Mouse (Mus musculus) hindbrain, embryonic 10.5 days (tissue): ENCODE measurements at regions not wholly inside any gene's neighbourhood (a gene's known extent, or its start where the extent isn't known, plus 50 kb on each side); places are given as distances from the start of the nearest gene placed in this dataset.

Experiments used
- DNase-seq: peaks from one replicate; pipeline ENCODE4 v3.0.0-alpha.2; 2017; ENCODE audit warnings: low spot score
- H3K27ac ChIP-seq: fragments of 300-500 bp; sonication (generic); 2 replicates; pipeline ENCODE4 v1.5.1; 2016; ENCODE audit warnings: mild to moderate bottlenecking, moderate library complexity
- H3K27me3 ChIP-seq: fragments of 300-500 bp; sonication (generic); 2 replicates; pipeline ENCODE4 v1.6.1; 2016; ENCODE audit warnings: mild to moderate bottlenecking; ENCODE audit not compliant: poor library complexity, insufficient read depth, severe bottlenecking
- H3K36me3 ChIP-seq: fragments of 300-500 bp; sonication (generic); 2 replicates; pipeline ENCODE4 v1.6.1; 2016; ENCODE audit warnings: mild to moderate bottlenecking, moderate library complexity
- H3K4me1 ChIP-seq: fragments of 300-500 bp; sonication (generic); replicated peaks from 2 replicates; pipeline ENCODE4 v1.6.1; 2016; ENCODE audit warnings: mild to moderate bottlenecking
- H3K4me3 ChIP-seq: fragments of 300-500 bp; sonication (generic); 2 replicates; pipeline ENCODE4 v1.5.1; 2016; ENCODE audit warnings: mild to moderate bottlenecking, moderate library complexity
- H3K9me3 ChIP-seq: fragments of 300-500 bp; sonication (generic); 2 replicates; pipeline ENCODE4 v1.6.1; 2016; ENCODE audit warnings: mild to moderate bottlenecking, moderate library complexity
- WGBS: fragments of 180-500 bp; shearing (Covaris S2); methylation state at CpG from one replicate; pipeline ENCODE4 v1.1.7; 2016; 5-methylcytosine and 5-hydroxymethylcytosine counted together

DNA sequence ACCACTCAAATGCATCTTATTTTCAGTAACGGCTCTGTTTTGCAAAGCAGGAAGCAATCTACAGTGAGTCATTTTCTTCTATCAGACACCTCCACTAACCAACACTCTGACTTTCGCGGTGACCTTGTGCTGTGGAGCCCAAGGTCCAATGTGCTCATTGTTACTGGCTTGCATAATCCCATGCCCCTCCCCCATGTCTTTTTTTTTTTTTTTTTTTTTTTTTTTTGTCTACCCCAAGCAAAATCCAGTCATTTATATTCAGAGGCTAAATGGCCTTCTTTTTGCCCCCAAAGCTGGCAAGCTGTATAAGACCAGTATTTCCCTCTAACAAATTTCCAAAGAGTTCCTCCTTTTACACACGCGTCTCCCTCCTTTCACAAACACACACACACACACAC lies 452.1 kb upstream of the Pou3f3 start:
- peaks cover 32% of the 10 kb centered on the region for H3K4me1 ChIP-seq
- no peaks in the 10 kb centered on the region for H3K9me3 ChIP-seq
- H3K27me3 ChIP-seq: no peaks in the 10 kb centered on the region
- no peaks in the 10 kb centered on the region for H3K36me3 ChIP-seq
- peak overlapping the region; percentile 36 for H3K4me3 ChIP-seq
- 24% methylated on average over 5 of the region's 5 CpGs for WGBS
- peak; percentile 35 for DNase-seq
- peak overlapping the region; percentile 90 for H3K27ac ChIP-seq

DNA sequence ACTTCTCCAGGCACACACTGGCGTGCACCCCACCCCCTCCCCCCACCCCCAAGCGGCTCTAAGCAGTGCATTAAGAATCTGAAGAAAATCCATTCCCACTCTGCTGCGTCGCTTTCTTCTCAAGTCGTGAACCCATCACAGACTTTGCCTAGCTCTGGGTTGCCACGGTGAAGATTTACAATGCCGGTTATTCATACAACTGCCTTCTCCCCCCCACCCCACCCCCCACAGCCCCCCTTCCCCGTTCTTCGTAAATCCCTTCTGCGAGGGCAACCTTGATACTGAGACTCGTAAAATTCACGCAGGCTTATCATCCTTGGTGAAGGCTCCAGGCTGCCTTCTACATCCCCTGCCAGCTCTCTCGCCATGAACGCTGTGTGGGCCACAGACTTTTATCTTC lies 451.7 kb upstream of the Pou3f3 start:
- Histone ChIP-seq H3K36me3 (no peaks in the 10 kb centered on the region), H3K27ac (peak overlapping the region; percentile 90), H3K27me3 (no peaks in the 10 kb centered on the region), H3K4me3 (peak overlapping the region; percentile 36), H3K4me1 (peaks cover 32% of the 10 kb centered on the region), H3K9me3 (no peaks in the 10 kb centered on the region)
- whole genome bisulfite sequencing: 15% methylated on average over 14 of the region's 14 CpGs
- peak; percentile 72 for DNase-seq

DNA sequence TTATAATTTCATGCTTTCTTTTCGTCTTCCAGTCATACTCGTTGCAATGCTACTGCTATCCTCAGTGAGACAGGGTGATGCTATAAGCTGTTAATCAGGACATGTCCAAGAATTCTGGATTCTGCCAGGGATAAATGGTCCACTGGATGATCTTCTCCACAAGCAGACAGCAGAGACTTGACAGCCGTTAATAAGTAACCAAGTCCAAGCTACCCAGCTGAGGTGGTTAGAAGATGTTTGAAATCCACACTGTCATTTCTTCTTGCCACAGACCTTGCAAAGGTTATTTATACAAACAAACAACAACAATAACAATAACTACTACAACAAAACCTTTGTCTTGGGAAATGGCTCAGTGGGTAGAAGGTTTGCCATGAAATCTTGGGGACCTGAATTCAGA lies 443.2 kb upstream of the Pou3f3 start:
- H3K9me3 ChIP-seq: no peaks in the 10 kb centered on the region
- no peaks in the 10 kb centered on the region for H3K36me3 ChIP-seq
- H3K27me3 ChIP-seq: no peaks in the 10 kb centered on the region
- H3K27ac ChIP-seq: no peak overlapping the region
- peaks cover 18% of the 10 kb centered on the region for H3K4me1 ChIP-seq
- H3K4me3 ChIP-seq: no peak overlapping the region
- DNase-seq: no peak
- WGBS: 94% methylated on average over 3 of the region's 3 CpGs

DNA sequence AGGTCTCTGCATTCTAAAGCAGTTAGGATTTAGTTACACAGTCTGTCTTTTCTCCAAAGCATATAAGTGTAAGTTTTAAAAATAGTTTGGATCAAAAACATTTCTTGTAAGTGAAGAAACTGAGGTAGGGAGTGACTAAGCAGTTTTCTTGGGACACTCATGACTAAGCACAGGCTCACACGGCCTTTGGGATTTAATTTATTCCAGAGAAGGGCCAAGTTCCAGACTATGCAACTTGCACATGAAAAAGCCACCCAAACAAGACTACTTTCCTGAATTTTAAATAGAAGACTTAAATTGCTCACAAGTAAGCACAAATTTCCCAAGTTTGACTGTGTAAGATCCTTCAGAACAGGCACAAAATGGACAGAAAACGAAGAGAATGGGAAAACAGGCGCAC lies 441.8 kb upstream of the Pou3f3 start:
- no peak overlapping the region for H3K4me3 ChIP-seq
- no peaks in the 10 kb centered on the region for H3K9me3 ChIP-seq
- 85% methylated on average over 3 of the region's 3 CpGs for WGBS
- H3K36me3 ChIP-seq: no peaks in the 10 kb centered on the region
- no peak for DNase-seq
- H3K27me3 ChIP-seq: no peaks in the 10 kb centered on the region; the same call in 1 of the 2 replicates
- peaks cover 32% of the 10 kb centered on the region for H3K4me1 ChIP-seq
- H3K27ac ChIP-seq: peak overlapping the region; percentile 59; the same call in 1 of the 2 replicates

DNA sequence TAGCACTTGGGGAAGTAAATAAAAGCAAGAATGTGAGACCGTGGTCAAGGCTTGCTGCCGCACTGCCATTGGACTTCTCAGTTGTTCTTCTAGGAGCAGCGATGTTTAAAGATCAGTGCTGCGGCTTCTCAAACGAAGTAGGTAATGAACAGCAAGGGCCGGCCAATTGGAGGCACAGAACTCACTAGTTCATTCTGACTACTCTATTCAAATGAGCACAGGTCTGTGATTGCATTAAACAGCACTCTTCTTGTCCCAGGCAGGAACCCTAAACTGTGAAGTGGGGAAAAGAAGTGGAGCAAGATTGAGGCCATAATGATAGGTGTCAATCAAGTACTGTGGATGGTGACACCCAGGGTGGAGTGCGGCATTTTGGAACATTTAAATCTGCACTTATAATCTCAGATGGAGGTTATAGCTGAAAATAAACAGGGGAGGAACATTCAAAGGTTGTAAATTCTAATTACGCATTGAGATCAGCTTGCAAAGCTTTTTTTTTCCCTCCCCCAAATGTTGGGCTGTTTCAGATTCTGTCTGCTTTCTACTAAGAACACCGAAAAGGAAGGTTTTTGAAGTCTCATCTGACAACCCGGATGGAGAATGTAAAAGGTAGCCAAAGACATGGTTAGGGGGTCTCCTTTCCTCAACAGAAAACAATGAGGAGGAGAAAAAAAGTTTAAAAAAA lies 438.5 kb upstream of the Pou3f3 start:
- Histone ChIP-seq H3K4me3 (no peak overlapping the region), H3K36me3 (no peaks in the 10 kb centered on the region), H3K27me3 (no peaks in the 10 kb centered on the region; the same call in 1 of the 2 replicates), H3K4me1 (peaks cover 64% of the 10 kb centered on the region), H3K9me3 (no peaks in the 10 kb centered on the region), H3K27ac (peak overlapping the region; percentile 90)
- WGBS: 71% methylated on average over 10 of the region's 10 CpGs
- DNase-seq: no peak

DNA sequence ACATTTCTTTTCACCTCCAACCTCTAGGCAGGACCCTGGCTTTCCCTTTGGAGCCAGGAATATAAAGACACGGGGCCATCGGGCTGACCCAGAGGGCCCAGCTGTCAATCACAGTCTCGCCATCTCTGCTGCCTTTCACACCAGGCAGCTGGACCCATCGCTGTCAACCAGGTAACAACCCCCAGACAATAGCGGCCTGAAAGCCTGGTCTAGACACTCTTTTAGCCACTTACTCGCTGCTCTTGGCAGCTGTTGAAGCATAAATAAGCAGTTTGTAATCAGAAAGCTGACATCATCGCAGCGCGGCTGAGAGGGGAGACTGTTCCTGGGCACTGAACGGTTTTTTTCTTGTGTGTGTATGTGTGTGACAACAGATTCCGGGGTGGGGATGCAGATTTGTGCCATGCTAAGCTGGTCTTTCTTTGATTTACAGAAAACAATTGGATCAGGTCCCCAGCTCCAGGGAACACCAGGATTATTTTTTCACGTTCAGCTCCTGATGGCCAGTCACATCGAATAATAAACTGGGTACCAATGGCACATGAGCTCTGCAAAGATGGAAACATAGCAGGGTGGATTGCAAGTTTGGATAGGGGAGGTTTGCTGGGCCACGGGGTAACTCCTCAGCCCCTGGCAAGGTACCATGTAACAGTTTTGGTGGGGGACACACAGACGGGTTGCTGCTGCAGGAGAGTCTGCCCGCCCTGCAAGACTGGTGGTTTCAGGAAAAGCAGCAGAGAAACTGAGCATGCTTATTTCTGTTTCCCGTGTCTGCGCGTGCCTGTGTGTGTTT lies 437.6 kb upstream of the Pou3f3 start:
- Histone ChIP-seq H3K36me3 (no peaks in the 10 kb centered on the region), H3K9me3 (no peaks in the 10 kb centered on the region), H3K27me3 (no peaks in the 10 kb centered on the region; the same call in 1 of the 2 replicates), H3K27ac (peak overlapping the region; percentile 90), H3K4me1 (peaks cover 73% of the 10 kb centered on the region), H3K4me3 (peak overlapping the region; percentile 31)
- 27% methylated on average over 19 of the region's 19 CpGs for WGBS
- DNase-seq: peak; percentile 86

DNA sequence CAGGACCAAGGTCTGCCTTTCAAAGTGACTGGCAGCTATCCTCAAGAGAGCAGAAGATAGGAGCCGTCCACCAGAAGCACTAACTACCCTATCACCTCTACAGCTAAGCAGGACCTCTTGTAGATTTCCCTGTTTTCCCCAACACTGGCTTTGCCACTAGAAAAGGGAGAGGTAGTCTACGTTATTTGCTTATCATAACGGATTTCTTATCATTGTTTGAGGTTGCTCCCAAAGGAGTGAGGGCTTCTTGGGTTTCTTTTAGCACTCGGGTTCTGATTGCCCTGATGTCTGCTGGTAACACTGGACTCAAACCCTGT lies 437.0 kb upstream of the Pou3f3 start:
- Histone ChIP-seq H3K4me3 (peak overlapping the region; percentile 31), H3K36me3 (no peaks in the 10 kb centered on the region), H3K27ac (peak overlapping the region; percentile 90), H3K4me1 (peaks cover 76% of the 10 kb centered on the region), H3K9me3 (no peaks in the 10 kb centered on the region), H3K27me3 (no peaks in the 10 kb centered on the region; the same call in 1 of the 2 replicates)
- DNase-seq: no peak
- 51% methylated on average over 4 of the region's 4 CpGs for WGBS

DNA sequence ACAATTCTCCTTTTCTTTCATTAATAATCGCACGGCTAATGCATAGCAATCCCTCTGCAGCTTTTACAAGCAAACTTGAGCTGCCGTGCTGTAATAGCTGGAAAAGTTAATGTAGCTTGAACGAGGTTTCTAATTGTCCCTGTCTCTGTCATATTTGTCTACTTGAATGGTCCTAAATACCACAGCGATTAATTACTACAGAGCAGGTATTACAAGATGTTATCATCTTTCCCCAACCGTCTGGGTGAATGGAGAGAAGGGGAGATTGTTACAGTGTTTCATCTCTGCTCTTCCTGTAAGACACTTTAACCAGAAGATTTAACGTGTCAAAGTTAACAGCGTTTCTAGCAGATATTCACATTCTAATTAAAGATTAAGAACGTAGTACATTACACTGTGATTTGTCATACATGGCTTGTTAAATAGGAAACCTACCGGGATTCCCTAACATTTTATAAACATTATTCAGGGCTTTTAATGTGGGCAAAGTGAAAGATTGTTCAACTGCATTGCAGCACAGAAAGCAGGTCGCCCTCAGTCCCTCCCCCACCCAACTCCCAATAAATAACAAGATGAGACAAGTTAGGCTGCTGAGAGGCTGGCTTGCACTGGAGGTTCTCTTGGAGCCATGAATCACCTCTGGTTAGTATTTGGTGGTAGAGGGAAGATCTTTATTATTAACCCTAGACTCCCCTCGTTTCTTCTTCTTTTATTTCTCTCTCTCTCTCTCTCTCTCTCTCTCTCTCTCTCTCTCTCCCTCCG lies 436.2 kb upstream of the Pou3f3 start:
- Histone ChIP-seq H3K9me3 (no peaks in the 10 kb centered on the region), H3K27me3 (no peaks in the 10 kb centered on the region; the same call in 1 of the 2 replicates), H3K36me3 (no peaks in the 10 kb centered on the region), H3K4me1 (peaks cover 76% of the 10 kb centered on the region), H3K27ac (peak overlapping the region; percentile 90), H3K4me3 (no peak overlapping the region; the same call in 1 of the 2 replicates)
- DNase-seq: no peak
- 56% methylated on average over 13 of the region's 13 CpGs for WGBS

DNA sequence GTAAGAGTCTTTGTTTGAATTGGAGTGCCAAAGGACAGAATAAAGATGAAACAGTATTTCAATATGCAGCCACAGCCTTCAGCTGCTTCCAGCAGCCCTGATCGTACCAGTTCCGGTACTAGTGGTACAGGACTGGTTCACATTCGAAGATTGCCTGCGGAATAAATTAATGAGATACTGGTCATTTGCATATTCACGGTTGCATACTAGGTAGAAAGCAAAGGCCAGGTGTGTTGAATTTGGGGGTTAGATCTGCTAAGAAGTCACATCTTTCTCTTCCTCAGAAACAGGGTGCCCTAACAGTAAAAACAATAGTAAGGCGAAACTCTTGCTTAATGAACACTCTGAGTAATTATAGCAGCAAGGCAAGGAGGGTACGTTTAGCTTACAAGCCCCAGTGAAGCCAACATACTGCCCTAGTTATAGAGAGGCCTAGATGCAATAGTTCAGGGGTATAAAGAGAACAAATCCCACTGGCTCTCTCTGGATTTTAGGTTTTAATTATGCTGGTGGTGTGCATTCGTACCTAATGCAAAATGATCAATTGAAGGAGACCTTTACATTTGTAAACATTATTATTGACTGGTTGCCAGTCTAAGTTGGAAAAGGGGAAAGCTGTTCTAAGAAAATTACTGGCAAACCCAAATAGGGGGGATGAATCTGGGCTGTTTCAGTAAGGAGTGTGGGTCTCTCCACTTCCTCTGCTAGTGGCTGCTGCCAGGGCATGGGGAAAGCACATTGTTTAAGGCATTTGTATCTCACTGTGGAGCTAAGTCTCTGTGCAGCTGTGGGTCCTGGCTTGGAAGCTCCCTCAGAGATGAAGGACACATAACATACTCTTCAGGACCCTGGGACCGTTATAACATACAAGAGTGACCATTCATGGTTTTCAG lies 435.3 kb upstream of the Pou3f3 start:
- no peak for DNase-seq
- H3K4me3 ChIP-seq: peak overlapping the region; percentile 16
- no peaks in the 10 kb centered on the region for H3K36me3 ChIP-seq
- H3K27me3 ChIP-seq: no peaks in the 10 kb centered on the region; the same call in 1 of the 2 replicates
- 60% methylated on average over 9 of the region's 9 CpGs for WGBS
- H3K9me3 ChIP-seq: no peaks in the 10 kb centered on the region
- peak overlapping the region; percentile 90 for H3K27ac ChIP-seq
- H3K4me1 ChIP-seq: peaks cover 72% of the 10 kb centered on the region

DNA sequence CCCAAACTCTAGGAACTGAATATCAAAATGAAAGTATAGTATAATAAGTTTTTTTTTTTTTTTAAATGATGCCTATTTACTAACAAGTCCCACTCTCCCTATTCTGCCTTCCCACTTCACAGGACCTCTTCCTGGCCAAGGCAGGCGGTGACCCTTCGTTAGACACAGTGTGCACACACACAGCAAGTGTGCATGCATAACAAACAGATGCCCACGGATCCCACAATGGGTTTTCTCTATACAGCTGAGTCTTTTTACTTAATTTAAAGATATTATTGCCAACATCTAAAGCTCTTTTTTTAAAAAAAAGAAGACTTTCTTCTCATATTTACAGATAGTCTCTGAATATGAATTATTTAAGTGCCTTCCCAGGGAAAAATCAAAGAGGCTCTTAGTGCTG lies 434.5 kb upstream of the Pou3f3 start:
- no peak for DNase-seq
- Histone ChIP-seq H3K9me3 (no peaks in the 10 kb centered on the region), H3K4me3 (peak overlapping the region; percentile 48), H3K36me3 (no peaks in the 10 kb centered on the region), H3K27me3 (no peaks in the 10 kb centered on the region; the same call in 1 of the 2 replicates), H3K4me1 (peaks cover 71% of the 10 kb centered on the region), H3K27ac (peak overlapping the region; percentile 90)
- WGBS: 21% methylated on average over 3 of the region's 3 CpGs

DNA sequence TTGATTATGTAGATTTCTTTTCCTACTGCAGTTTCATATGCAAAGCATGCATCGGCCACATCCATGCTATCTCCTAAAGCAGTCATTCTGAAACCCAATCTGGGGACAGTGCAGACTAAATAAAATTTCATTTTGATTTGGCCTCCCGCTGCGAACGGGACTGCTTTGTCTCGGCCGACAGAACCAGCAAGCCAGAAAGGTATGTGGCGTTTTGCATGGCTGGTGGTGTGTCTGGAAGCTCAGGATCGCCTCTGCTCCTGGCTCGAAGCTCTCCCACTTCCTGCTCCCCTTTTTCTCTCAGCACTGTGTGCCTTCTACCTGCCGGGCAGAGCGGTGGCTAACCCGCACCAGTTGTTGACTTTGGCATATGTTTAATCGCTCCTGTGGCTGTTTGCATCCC lies 433.8 kb upstream of the Pou3f3 start:
- H3K36me3 ChIP-seq: no peaks in the 10 kb centered on the region
- peak overlapping the region; percentile 90 for H3K27ac ChIP-seq
- WGBS: 5% methylated on average over 13 of the region's 13 CpGs
- no peaks in the 10 kb centered on the region; the same call in 1 of the 2 replicates for H3K27me3 ChIP-seq
- DNase-seq: peak; percentile 45
- H3K4me3 ChIP-seq: peak overlapping the region; percentile 48
- H3K9me3 ChIP-seq: no peaks in the 10 kb centered on the region
- H3K4me1 ChIP-seq: peaks cover 64% of the 10 kb centered on the region

DNA sequence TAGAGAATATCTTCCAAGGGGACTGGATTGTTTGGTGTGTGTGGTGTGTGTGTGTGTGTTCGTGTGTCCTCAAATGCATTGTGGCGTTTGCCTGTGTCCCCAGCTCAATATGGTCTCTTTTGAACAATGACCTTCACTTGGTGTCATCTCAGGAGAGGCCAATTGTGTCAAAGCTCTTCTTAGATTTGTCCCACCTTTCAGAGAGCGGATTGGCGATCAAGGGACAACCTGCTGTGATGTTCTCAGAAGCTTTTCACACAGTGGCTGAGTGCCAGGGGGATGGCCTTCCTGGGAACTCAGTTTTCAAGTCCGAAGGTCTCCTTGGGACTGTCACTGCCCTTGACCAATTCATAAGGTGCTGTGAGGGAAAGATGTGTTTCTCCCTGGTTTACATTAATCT lies 433.0 kb upstream of the Pou3f3 start:
- Histone ChIP-seq H3K36me3 (no peaks in the 10 kb centered on the region), H3K9me3 (no peaks in the 10 kb centered on the region), H3K4me1 (peaks cover 56% of the 10 kb centered on the region), H3K27ac (peak overlapping the region; percentile 73), H3K27me3 (no peaks in the 10 kb centered on the region; the same call in 1 of the 2 replicates), H3K4me3 (peak overlapping the region; percentile 48; the same call in 1 of the 2 replicates)
- DNase-seq: no peak
- WGBS: 36% methylated on average over 5 of the region's 5 CpGs
